Mouse (Mus musculus): ENCODE results near the gene Mon2. TPM values are rescaled to one million over a fixed set of nuclear protein-coding genes. Genes with fewer than 3 reads are reported as not detected.
A peak's percentile ranks its signal among the peaks of the same experiment; 100 is the strongest.

Gene Mon2
- total RNA-seq, 4 experiments from 2014 or later, result 78.4 to 88.5 (median 82.6) TPM

GRCm38 (mm10) chr10:122994402-122995107 lies 81.8 kb downstream of the Mon2 start:
- DNase-seq (ENCODE audit: low spot score in 2 of 2), result no peak

GRCm38 (mm10) chr10:122991648-122992047 lies 84.7 kb downstream of the Mon2 start:
- no peak for DNase-seq (ENCODE audit: low spot score in 2 of 2)

- DNase-seq (ENCODE audit: low spot score in 2 of 2), result peak in 1 of 2 experiments; percentile 56
Observed at GRCm38 (mm10) chr10:122991053-122991452, 85.3 kb downstream of the Mon2 start.

- DNase-seq (ENCODE audit: low spot score in 2 of 2), result no peak
Observed at GRCm38 (mm10) chr10:122990606-122991005, 85.7 kb downstream of the Mon2 start.

- DNase-seq (ENCODE audit: low spot score in 2 of 2), result peak in 1 of 2 experiments; percentile 22
Observed at GRCm38 (mm10) chr10:122989916-122990315, 86.4 kb downstream of the Mon2 start.

GRCm38 (mm10) chr10:122988372-122988771 lies 87.9 kb downstream of the Mon2 start:
- DNase-seq (ENCODE audit: low spot score in 2 of 2), result no peak

- DNase-seq (ENCODE audit: low spot score in 2 of 2), result peak in 1 of 2 experiments; percentile 41
Observed at GRCm38 (mm10) chr10:122987671-122988128, 88.6 kb downstream of the Mon2 start.

- DNase-seq (ENCODE audit: low spot score in 2 of 2), result peak; percentile 65 to 70
Observed at GRCm38 (mm10) chr10:122986320-122987225, 89.7 kb downstream of the Mon2 start.

- DNase-seq (ENCODE audit: low spot score in 2 of 2), result peak; percentile 58 to 83
Observed at GRCm38 (mm10) chr10:122985515-122986319, 90.6 kb downstream of the Mon2 start.

- DNase-seq (ENCODE audit: low spot score in 2 of 2), result no peak
Observed at GRCm38 (mm10) chr10:122985252-122985514, 91.1 kb downstream of the Mon2 start.

GRCm38 (mm10) chr10:122984531-122985251 lies 91.6 kb downstream of the Mon2 start:
- no peak for DNase-seq (ENCODE audit: low spot score in 2 of 2)

GRCm38 (mm10) chr10:122983579-122984530 lies 92.5 kb downstream of the Mon2 start:
- DNase-seq (ENCODE audit: low spot score in 2 of 2), result no peak

GRCm38 (mm10) chr10:122982909-122983578 lies 93.3 kb downstream of the Mon2 start:
- no peak for DNase-seq (ENCODE audit: low spot score in 2 of 2)

GRCm38 (mm10) chr10:122980123-122980522 lies 96.2 kb downstream of the Mon2 start:
- no peak for DNase-seq (ENCODE audit: low spot score in 2 of 2)

- DNase-seq (ENCODE audit: low spot score in 2 of 2), result no peak
Observed at GRCm38 (mm10) chr10:122979356-122979755, 96.9 kb downstream of the Mon2 start.

- no peak for DNase-seq (ENCODE audit: low spot score in 2 of 2)
Observed at GRCm38 (mm10) chr10:122976038-122976437, 100.3 kb downstream of the Mon2 start.

- no peak for DNase-seq (ENCODE audit: low spot score in 2 of 2)
Observed at GRCm38 (mm10) chr10:122973241-122973640, 103.1 kb downstream of the Mon2 start.

- no peak for DNase-seq (ENCODE audit: low spot score in 2 of 2)
Observed at GRCm38 (mm10) chr10:122970188-122970587, 106.1 kb downstream of the Mon2 start.

- DNase-seq (ENCODE audit: low spot score in 2 of 2), result no peak
Observed at GRCm38 (mm10) chr10:122966421-122966820, 109.9 kb downstream of the Mon2 start.
